Mouse (Mus musculus) liver, embryonic 14.5 days (tissue): ENCODE results near the gene Odf3l1.

Experiments used
- CTCF ChIP-seq: IDR thresholded peaks from 2 replicates; pipeline ENCODE4 v1.5.1; 2016; ENCODE audit warnings: antibody characterized with exemption, low read depth, control low read depth
- EP300 ChIP-seq: IDR thresholded peaks from 2 replicates; pipeline ENCODE4 v1.6.1; 2016; ENCODE audit warnings: antibody characterized with exemption, low read depth

- no peak for TF ChIP-seq CTCF
- TF ChIP-seq EP300, result no peak
These were observed 2.0 kb upstream of the Odf3l1 start for GRCm38 (mm10) chr9:56866430-56866829.
